Mouse (Mus musculus): Measurements from ENCODE around the gene Inpp4b. TPM values are rescaled to one million over a fixed set of nuclear protein-coding genes. Genes with fewer than 3 reads are reported as not detected.

Gene Inpp4b
- polyA plus RNA-seq, 1 experiment from 2014 or later: 6.2 TPM

GRCm38 (mm10) chr8:81815551-81815950, 473.2 kb downstream of the Inpp4b start:
- H3K4me1 ChIP-seq (replicated peaks; ENCODE audit: control insufficient read depth, insufficient read depth, low read length): 0 out of 2 replicates have a peak, but pooled peaks cover 9% of the 10 kb centered on the region
- H3K9ac ChIP-seq (ENCODE audit: low read length): no peak overlapping the region
- no peaks in the 10 kb centered on the region for H3K9me3 ChIP-seq (ENCODE audit: control insufficient read depth, low read length)
- H3K36me3 ChIP-seq (ENCODE audit: control insufficient read depth, insufficient read depth, low read length): no peaks in the 10 kb centered on the region
- no peak overlapping the region for H3K4me2 ChIP-seq (ENCODE audit: low read length)
- WGBS: 60% methylated on average over 4 of the region's 4 CpGs
- no peaks in the 10 kb centered on the region for H3K27me3 ChIP-seq (replicated peaks; ENCODE audit: control insufficient read depth, insufficient read depth, low read length)
- ATAC-seq (replicated peaks; ENCODE audit: low FRiP score, low TSS enrichment, low read depth): no peak
- H3K4me3 ChIP-seq (ENCODE audit: low read depth, low read length): no peak overlapping the region
- no peak overlapping the region for H3K27ac ChIP-seq (ENCODE audit: low read depth)
- DNase-seq (ENCODE audit: low spot score): no peak

- ATAC-seq (replicated peaks; ENCODE audit: low FRiP score, low TSS enrichment, low read depth): no peak
- DNase-seq (ENCODE audit: low spot score): no peak
- Histone ChIP-seq H3K4me1 (replicated peaks; ENCODE audit: control insufficient read depth, insufficient read depth, low read length) (no peaks in the 10 kb centered on the region), H3K36me3 (ENCODE audit: control insufficient read depth, insufficient read depth, low read length) (no peaks in the 10 kb centered on the region), H3K4me3 (ENCODE audit: low read depth, low read length) (no peak overlapping the region), H3K9me3 (ENCODE audit: control insufficient read depth, low read length) (no peaks in the 10 kb centered on the region), H3K9ac (ENCODE audit: low read length) (no peak overlapping the region), H3K27ac (ENCODE audit: low read depth) (no peak overlapping the region), H3K4me2 (ENCODE audit: low read length) (no peak overlapping the region), H3K27me3 (replicated peaks; ENCODE audit: control insufficient read depth, insufficient read depth, low read length) (no peaks in the 10 kb centered on the region)
- 88% methylated on average over 1 of the region's 1 CpGs for WGBS
These were observed 480.8 kb downstream of the Inpp4b start for GRCm38 (mm10) chr8:81823121-81823520.

- H3K4me2 ChIP-seq (ENCODE audit: low read length): no peak overlapping the region
- ATAC-seq (replicated peaks; ENCODE audit: low FRiP score, low TSS enrichment, low read depth): no peak
- H3K27me3 ChIP-seq (replicated peaks; ENCODE audit: control insufficient read depth, insufficient read depth, low read length): no peaks in the 10 kb centered on the region
- DNase-seq (ENCODE audit: low spot score): no peak
- no peaks in the 10 kb centered on the region for H3K9me3 ChIP-seq (ENCODE audit: control insufficient read depth, low read length)
- no peak overlapping the region for H3K9ac ChIP-seq (ENCODE audit: low read length)
- H3K27ac ChIP-seq (ENCODE audit: low read depth): no peak overlapping the region
- 22% methylated on average over 2 of the region's 2 CpGs for WGBS
- H3K4me1 ChIP-seq (replicated peaks; ENCODE audit: control insufficient read depth, insufficient read depth, low read length): no peaks in the 10 kb centered on the region
- no peak overlapping the region for H3K4me3 ChIP-seq (ENCODE audit: low read depth, low read length)
- no peaks in the 10 kb centered on the region for H3K36me3 ChIP-seq (ENCODE audit: control insufficient read depth, insufficient read depth, low read length)
These were observed 482.6 kb downstream of the Inpp4b start for GRCm38 (mm10) chr8:81824975-81825374.

- Histone ChIP-seq H3K27ac (ENCODE audit: low read depth) (no peak overlapping the region), H3K27me3 (replicated peaks; ENCODE audit: control insufficient read depth, insufficient read depth, low read length) (no peaks in the 10 kb centered on the region), H3K9me3 (ENCODE audit: control insufficient read depth, low read length) (no peaks in the 10 kb centered on the region), H3K36me3 (ENCODE audit: control insufficient read depth, insufficient read depth, low read length) (no peaks in the 10 kb centered on the region), H3K4me2 (ENCODE audit: low read length) (no peak overlapping the region), H3K4me3 (ENCODE audit: low read depth, low read length) (no peak overlapping the region), H3K4me1 (replicated peaks; ENCODE audit: control insufficient read depth, insufficient read depth, low read length) (no peaks in the 10 kb centered on the region), H3K9ac (ENCODE audit: low read length) (no peak overlapping the region)
- DNase-seq (ENCODE audit: low spot score) (no peak), ATAC-seq (replicated peaks; ENCODE audit: low FRiP score, low TSS enrichment, low read depth) (no peak)
- 58% methylated on average over 2 of the region's 2 CpGs for WGBS
These were observed 484.1 kb downstream of the Inpp4b start for GRCm38 (mm10) chr8:81826406-81826805.

- H3K4me3 ChIP-seq (ENCODE audit: low read depth, low read length): no peak overlapping the region
- H3K9me3 ChIP-seq (ENCODE audit: control insufficient read depth, low read length): no peaks in the 10 kb centered on the region
- H3K27ac ChIP-seq (ENCODE audit: low read depth): no peak overlapping the region
- H3K36me3 ChIP-seq (ENCODE audit: control insufficient read depth, insufficient read depth, low read length): no peaks in the 10 kb centered on the region
- ATAC-seq (replicated peaks; ENCODE audit: low FRiP score, low TSS enrichment, low read depth) (no peak), DNase-seq (ENCODE audit: low spot score) (no peak)
- 66% methylated on average over 2 of the region's 2 CpGs for whole genome bisulfite sequencing
- no peak overlapping the region for H3K9ac ChIP-seq (ENCODE audit: low read length)
- H3K27me3 ChIP-seq (replicated peaks; ENCODE audit: control insufficient read depth, insufficient read depth, low read length): no peaks in the 10 kb centered on the region
- no peak overlapping the region for H3K4me2 ChIP-seq (ENCODE audit: low read length)
- no peaks in the 10 kb centered on the region for H3K4me1 ChIP-seq (replicated peaks; ENCODE audit: control insufficient read depth, insufficient read depth, low read length)
These were observed 485.1 kb downstream of the Inpp4b start for GRCm38 (mm10) chr8:81827306-81827913.

GRCm38 (mm10) chr8:81831430-81831829, 489.1 kb downstream of the Inpp4b start:
- Histone ChIP-seq H3K4me1 (replicated peaks; ENCODE audit: control insufficient read depth, insufficient read depth, low read length) (no peaks in the 10 kb centered on the region), H3K9me3 (ENCODE audit: control insufficient read depth, low read length) (no peaks in the 10 kb centered on the region), H3K27ac (ENCODE audit: low read depth) (no peak overlapping the region), H3K36me3 (ENCODE audit: control insufficient read depth, insufficient read depth, low read length) (no peaks in the 10 kb centered on the region), H3K4me3 (ENCODE audit: low read depth, low read length) (no peak overlapping the region), H3K9ac (ENCODE audit: low read length) (no peak overlapping the region), H3K27me3 (replicated peaks; ENCODE audit: control insufficient read depth, insufficient read depth, low read length) (no peaks in the 10 kb centered on the region), H3K4me2 (ENCODE audit: low read length) (no peak overlapping the region)
- no peak for DNase-seq (ENCODE audit: low spot score)
- ATAC-seq (replicated peaks; ENCODE audit: low FRiP score, low TSS enrichment, low read depth): no peak

GRCm38 (mm10) chr8:81833852-81834251, 491.5 kb downstream of the Inpp4b start:
- DNase-seq (ENCODE audit: low spot score) (no peak), ATAC-seq (replicated peaks; ENCODE audit: low FRiP score, low TSS enrichment, low read depth) (no peak)
- no peak overlapping the region for H3K4me2 ChIP-seq (ENCODE audit: low read length)
- H3K36me3 ChIP-seq (ENCODE audit: control insufficient read depth, insufficient read depth, low read length): no peaks in the 10 kb centered on the region
- H3K27me3 ChIP-seq (replicated peaks; ENCODE audit: control insufficient read depth, insufficient read depth, low read length): no peaks in the 10 kb centered on the region
- H3K27ac ChIP-seq (ENCODE audit: low read depth): no peak overlapping the region
- no peaks in the 10 kb centered on the region for H3K4me1 ChIP-seq (replicated peaks; ENCODE audit: control insufficient read depth, insufficient read depth, low read length)
- no peak overlapping the region for H3K9ac ChIP-seq (ENCODE audit: low read length)
- no peaks in the 10 kb centered on the region for H3K9me3 ChIP-seq (ENCODE audit: control insufficient read depth, low read length)
- no peak overlapping the region for H3K4me3 ChIP-seq (ENCODE audit: low read depth, low read length)

- Histone ChIP-seq H3K27ac (ENCODE audit: low read depth) (no peak overlapping the region), H3K4me3 (ENCODE audit: low read depth, low read length) (no peak overlapping the region), H3K27me3 (replicated peaks; ENCODE audit: control insufficient read depth, insufficient read depth, low read length) (no peaks in the 10 kb centered on the region), H3K4me1 (replicated peaks; ENCODE audit: control insufficient read depth, insufficient read depth, low read length) (no peaks in the 10 kb centered on the region; the same call in 1 of the 2 replicates), H3K4me2 (ENCODE audit: low read length) (no peak overlapping the region), H3K9ac (ENCODE audit: low read length) (no peak overlapping the region), H3K36me3 (ENCODE audit: control insufficient read depth, insufficient read depth, low read length) (no peaks in the 10 kb centered on the region), H3K9me3 (ENCODE audit: control insufficient read depth, low read length) (no peaks in the 10 kb centered on the region)
- ATAC-seq (replicated peaks; ENCODE audit: low FRiP score, low TSS enrichment, low read depth): no peak
- DNase-seq (ENCODE audit: low spot score): no peak
These were observed 498.2 kb downstream of the Inpp4b start for GRCm38 (mm10) chr8:81840512-81840911.

All from intestine, embryonic 14.5 days (tissue).